Mouse (Mus musculus): ENCODE data around the gene Dvl3.

GRCm38 (mm10) chr16:20486048-20486447 lies 30.7 kb upstream of the Dvl3 start:
- TF ChIP-seq CTCF (conservative IDR thresholded peaks at IDR 0.05; ENCODE audit: low read length): no peak
- TF ChIP-seq NANOG (IDR thresholded peaks at IDR 0.05; ENCODE audit: borderline replicate concordance, low read length): no peak

All from E14TG2a.4 (cell line).